Mouse (Mus musculus) liver, embryonic 12.5 days (tissue): ENCODE data around the gene Map3k4. TPM values are rescaled to one million over a fixed set of nuclear protein-coding genes. Genes with fewer than 3 reads are reported as not detected.
A peak's percentile ranks its signal among the peaks of the same experiment; 100 is the strongest.

Experiments
- ATAC-seq: fragments of 200-750 bp; cut with Nextera tagmentation; 2 replicates; pipeline ENCODE4 v1.8.0; 2017; ENCODE audit warnings: moderate number of reproducible peaks, mild to moderate bottlenecking, moderate library complexity
- H3K27ac ChIP-seq: fragments of 300-500 bp; sonication (generic); 2 replicates; pipeline ENCODE4 v1.5.1; 2016; ENCODE audit warnings: mild to moderate bottlenecking
- H3K27me3 ChIP-seq: fragments of 300-500 bp; sonication (generic); replicated peaks from 2 replicates; pipeline ENCODE4 v1.6.1; 2016; ENCODE audit warnings: mild to moderate bottlenecking, moderate library complexity
- H3K36me3 ChIP-seq: fragments of 300-500 bp; sonication (generic); 2 replicates; pipeline ENCODE4 v1.6.1; 2016; ENCODE audit warnings: mild to moderate bottlenecking, moderate library complexity
- H3K4me1 ChIP-seq: fragments of 300-500 bp; sonication (generic); 2 replicates; pipeline ENCODE4 v1.6.1; 2016
- H3K4me2 ChIP-seq: fragments of 300-500 bp; sonication (generic); 2 replicates; pipeline ENCODE4 v1.6.1; 2016; ENCODE audit warnings: mild to moderate bottlenecking, moderate library complexity
- H3K4me3 ChIP-seq: fragments of 300-500 bp; sonication (generic); 2 replicates; pipeline ENCODE4 v1.5.1; 2016; ENCODE audit warnings: mild to moderate bottlenecking, moderate library complexity
- H3K9ac ChIP-seq: fragments of 300-500 bp; sonication (generic); 2 replicates; pipeline ENCODE4 v1.6.1; 2016; ENCODE audit warnings: mild to moderate bottlenecking, moderate library complexity
- H3K9me3 ChIP-seq: fragments of 300-500 bp; sonication (generic); replicated peaks from 2 replicates; pipeline ENCODE4 v1.6.1; 2016; ENCODE audit warnings: mild to moderate bottlenecking, moderate library complexity
- WGBS: fragments of 180-500 bp; shearing (Covaris S2); methylation state at CpG from one replicate; pipeline ENCODE4 v1.1.7; 2016; ENCODE audit not compliant: insufficient replicate concordance; 5-methylcytosine and 5-hydroxymethylcytosine counted together
- polyA plus RNA-seq: library from polyadenylated mRNA; unstranded; fragments of >200 nt; fragmentation: Nextera tagmentation; extraction: Ambion mirVana; gene quantifications from 2 replicates; pipeline ENCODE4 v1.2.1, GENCODE M21; 2016

Gene Map3k4
- polyA plus RNA-seq, 1 experiment from 2014 or later, result 24.2 TPM

DNA sequence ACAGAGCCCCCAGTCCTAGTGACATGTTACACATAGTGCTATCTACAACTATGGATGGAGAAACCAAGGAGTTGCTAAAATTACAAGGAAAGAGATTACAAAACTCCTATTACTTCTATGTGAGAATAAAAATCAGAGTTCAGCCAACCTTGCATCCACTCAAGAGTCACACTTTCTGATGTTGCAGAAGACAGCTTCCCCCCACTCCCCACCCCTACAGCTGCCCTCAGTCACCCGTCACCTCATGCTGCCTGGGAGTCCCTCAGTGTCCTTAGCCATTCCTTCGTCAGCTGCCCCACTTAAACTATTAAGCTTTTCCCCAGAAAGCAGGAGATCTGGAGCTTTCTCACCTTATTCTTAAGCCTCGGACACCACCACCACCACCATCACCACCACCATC is 54.3 kb downstream of the Map3k4 start:
- Histone ChIP-seq H3K27ac (no peak overlapping the region), H3K9me3 (no peaks in the 10 kb centered on the region), H3K4me1 (peaks cover 13% of the 10 kb centered on the region), H3K9ac (no peak overlapping the region), H3K27me3 (no peaks in the 10 kb centered on the region), H3K36me3 (peaks cover 21% of the 10 kb centered on the region), H3K4me3 (no peak overlapping the region), H3K4me2 (no peak overlapping the region)
- no peak for ATAC-seq
- WGBS, result 78% methylated on average over 3 of the region's 3 CpGs

- Histone ChIP-seq H3K36me3 (peaks cover 26% of the 10 kb centered on the region), H3K4me3 (no peak overlapping the region), H3K27me3 (no peaks in the 10 kb centered on the region), H3K27ac (no peak overlapping the region), H3K4me1 (peaks cover 13% of the 10 kb centered on the region), H3K9ac (no peak overlapping the region), H3K4me2 (no peak overlapping the region), H3K9me3 (no peaks in the 10 kb centered on the region)
- no peak for ATAC-seq
- 82% methylated on average over 13 of the region's 13 CpGs for WGBS
Measured at GRCm38 (mm10) chr17:12263787-12264186, 54.8 kb downstream of the Map3k4 start.

DNA sequence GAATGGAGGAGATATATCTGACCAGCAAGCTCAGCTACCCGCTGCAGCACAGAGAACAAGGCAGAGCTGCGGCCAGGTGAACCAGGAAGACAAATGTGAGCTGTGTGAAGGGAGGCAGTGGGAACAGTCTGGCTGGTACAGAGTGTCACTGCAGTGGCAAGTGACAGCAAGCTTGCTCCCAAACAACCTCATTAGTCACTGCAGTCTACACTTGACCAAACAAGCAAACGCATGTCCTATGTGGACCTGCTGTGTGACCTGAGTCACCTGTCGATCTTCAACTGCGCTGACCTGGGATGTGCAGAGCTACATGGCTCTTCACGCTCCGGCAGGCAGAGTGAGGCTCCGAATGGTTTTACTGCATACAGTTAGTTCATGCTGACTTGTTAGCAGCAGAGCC is 55.7 kb downstream of the Map3k4 start:
- Histone ChIP-seq H3K9me3 (no peaks in the 10 kb centered on the region), H3K9ac (no peak overlapping the region), H3K4me2 (no peak overlapping the region), H3K27ac (no peak overlapping the region), H3K27me3 (no peaks in the 10 kb centered on the region), H3K4me3 (no peak overlapping the region), H3K36me3 (peaks cover 35% of the 10 kb centered on the region), H3K4me1 (peaks cover 13% of the 10 kb centered on the region)
- ATAC-seq, result no peak
- 87% methylated on average over 8 of the region's 8 CpGs for WGBS

DNA sequence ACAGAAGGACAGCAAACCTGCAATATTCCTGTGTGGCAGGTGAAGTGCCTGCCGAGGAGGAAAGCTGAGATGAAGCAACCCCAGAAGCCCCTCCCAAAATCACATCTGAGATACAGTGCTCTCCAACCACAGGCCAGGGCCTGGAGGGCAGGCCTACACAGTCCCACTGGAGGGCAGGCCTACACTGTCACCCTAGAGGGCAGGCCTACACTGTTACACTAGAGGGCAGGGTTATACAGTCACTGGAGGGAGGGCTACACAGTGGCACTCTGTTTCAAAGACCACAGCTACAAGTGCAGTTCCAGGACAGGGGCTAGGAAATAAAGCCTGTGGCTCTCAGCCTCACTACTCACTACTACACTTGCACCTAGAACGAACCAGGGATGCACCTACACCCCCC is 56.7 kb downstream of the Map3k4 start:
- Histone ChIP-seq H3K4me1 (peaks cover 13% of the 10 kb centered on the region), H3K4me2 (no peak overlapping the region), H3K27me3 (no peaks in the 10 kb centered on the region), H3K4me3 (no peak overlapping the region), H3K9me3 (no peaks in the 10 kb centered on the region), H3K9ac (no peak overlapping the region), H3K36me3 (peaks cover 45% of the 10 kb centered on the region), H3K27ac (no peak overlapping the region)
- ATAC-seq, result peak; percentile 74
- 58% methylated on average over 2 of the region's 2 CpGs for WGBS

GRCm38 (mm10) chr17:12261376-12261775 is 57.2 kb downstream of the Map3k4 start:
- WGBS, result 83% methylated on average over 7 of the region's 7 CpGs
- Histone ChIP-seq H3K4me3 (no peak overlapping the region), H3K9me3 (no peaks in the 10 kb centered on the region), H3K4me2 (no peak overlapping the region), H3K4me1 (peaks cover 8% of the 10 kb centered on the region), H3K27ac (no peak overlapping the region), H3K27me3 (no peaks in the 10 kb centered on the region), H3K9ac (no peak overlapping the region), H3K36me3 (peaks cover 50% of the 10 kb centered on the region)
- ATAC-seq, result no peak

GRCm38 (mm10) chr17:12259957-12260356 is 58.6 kb downstream of the Map3k4 start:
- 85% methylated on average over 8 of the region's 8 CpGs for WGBS
- no peak for ATAC-seq
- no peak overlapping the region for H3K9ac ChIP-seq

DNA sequence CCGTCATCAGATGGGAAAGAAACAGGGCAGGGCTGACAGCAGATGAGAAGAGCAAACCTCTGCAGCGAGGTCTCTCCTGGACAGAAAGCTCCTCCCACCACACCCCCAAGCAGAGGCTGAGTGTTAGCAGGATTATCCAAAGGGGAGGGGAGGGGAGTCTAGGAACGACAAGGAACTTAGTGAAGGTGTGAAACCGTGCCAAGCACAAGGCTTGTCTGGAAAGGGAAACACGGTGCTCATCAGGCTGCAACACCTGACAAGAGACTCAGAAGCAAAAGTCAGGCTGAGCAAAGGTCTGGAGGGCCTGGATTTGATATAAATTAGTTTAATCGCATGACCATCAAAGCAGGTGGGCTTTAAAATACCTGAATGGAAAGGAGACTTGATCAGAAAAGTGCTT is 60.1 kb downstream of the Map3k4 start:
- Histone ChIP-seq H3K4me1 (no peaks in the 10 kb centered on the region), H3K27me3 (no peaks in the 10 kb centered on the region), H3K9ac (no peak overlapping the region), H3K4me2 (no peak overlapping the region), H3K36me3 (peaks cover 78% of the 10 kb centered on the region), H3K9me3 (no peaks in the 10 kb centered on the region), H3K27ac (no peak overlapping the region), H3K4me3 (no peak overlapping the region)
- ATAC-seq, result no peak
- WGBS, result 71% methylated on average over 6 of the region's 6 CpGs

More at GRCm38 (mm10) chr17:12259957-12260356, 58.6 kb downstream of the Map3k4 start:
- no peaks in the 10 kb centered on the region for H3K4me1 ChIP-seq
- no peak overlapping the region for H3K4me3 ChIP-seq
- no peaks in the 10 kb centered on the region for H3K27me3 ChIP-seq
- no peaks in the 10 kb centered on the region for H3K9me3 ChIP-seq
- H3K4me2 ChIP-seq, result no peak overlapping the region
- H3K27ac ChIP-seq, result no peak overlapping the region
- peaks cover 64% of the 10 kb centered on the region for H3K36me3 ChIP-seq

DNA sequence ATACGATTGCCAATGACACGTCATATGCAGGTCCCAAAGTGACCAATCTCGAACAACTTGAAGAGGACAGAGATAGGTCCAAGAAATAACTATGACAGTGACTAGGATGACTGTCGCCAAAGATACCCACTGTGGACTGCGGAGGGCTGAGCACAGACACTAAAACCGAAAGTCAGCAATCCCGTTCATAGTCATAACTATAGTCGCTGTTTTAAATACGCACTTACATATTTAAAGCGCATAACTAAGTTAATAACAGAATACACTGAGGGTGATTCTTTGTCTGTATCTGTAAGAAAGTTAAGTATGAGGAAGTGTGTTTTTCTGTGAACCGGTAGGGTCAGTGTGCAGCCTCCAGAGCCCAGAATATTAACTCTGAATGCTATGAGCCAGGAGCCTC is 62.5 kb downstream of the Map3k4 start:
- H3K9ac ChIP-seq, result no peak overlapping the region
- H3K27ac ChIP-seq, result no peak overlapping the region
- H3K4me1 ChIP-seq, result no peaks in the 10 kb centered on the region
- WGBS, result 87% methylated on average over 11 of the region's 11 CpGs
- no peak overlapping the region for H3K4me3 ChIP-seq
- H3K4me2 ChIP-seq, result no peak overlapping the region
- no peaks in the 10 kb centered on the region for H3K27me3 ChIP-seq
- H3K9me3 ChIP-seq, result peaks cover 13% of the 10 kb centered on the region
- H3K36me3 ChIP-seq, result peaks cover 96% of the 10 kb centered on the region
- no peak for ATAC-seq

GRCm38 (mm10) chr17:12250581-12250980 is 68.0 kb downstream of the Map3k4 start:
- Histone ChIP-seq H3K4me1 (no peaks in the 10 kb centered on the region), H3K9ac (no peak overlapping the region), H3K4me2 (no peak overlapping the region), H3K36me3 (peaks cover 86% of the 10 kb centered on the region), H3K4me3 (no peak overlapping the region), H3K27ac (no peak overlapping the region), H3K9me3 (peaks cover 17% of the 10 kb centered on the region), H3K27me3 (no peaks in the 10 kb centered on the region)
- no peak for ATAC-seq
- 91% methylated on average over 9 of the region's 9 CpGs for WGBS

DNA sequence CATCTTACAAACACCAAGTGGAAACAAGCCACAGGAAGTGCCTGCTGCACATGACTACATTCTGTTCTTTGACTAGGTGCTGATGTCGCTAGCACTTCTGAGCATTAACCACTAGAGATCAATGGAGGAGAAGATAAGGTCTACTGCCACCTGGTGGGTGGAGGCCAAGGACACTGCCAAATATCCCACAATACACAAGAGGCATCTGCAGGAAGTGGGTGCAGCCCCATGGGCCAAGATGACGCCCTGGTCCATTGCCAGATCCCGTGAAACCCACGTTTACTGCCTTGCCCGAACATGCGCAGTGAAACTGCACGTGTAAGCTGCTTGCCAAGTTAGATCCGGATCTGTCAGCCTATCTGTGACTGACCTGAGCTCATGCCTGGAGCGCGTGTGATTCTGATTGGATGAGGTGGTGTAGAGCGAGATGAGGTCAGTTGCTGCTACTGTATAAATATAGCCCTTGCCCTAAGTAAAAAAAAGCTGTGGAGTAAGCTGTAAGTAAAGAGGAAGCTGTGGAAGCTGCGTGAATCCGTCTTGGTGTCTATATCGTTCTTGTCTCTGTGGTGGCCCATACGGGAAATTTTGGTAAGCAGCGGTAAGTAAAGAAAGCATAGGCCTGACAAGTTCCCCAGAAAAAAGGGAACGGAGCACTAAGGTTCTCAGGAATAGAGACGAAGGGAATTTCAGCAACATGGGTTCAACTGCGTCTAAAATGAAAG is 68.7 kb downstream of the Map3k4 start:
- 88% methylated on average over 19 of the region's 19 CpGs for WGBS
- ATAC-seq, result no peak

GRCm38 (mm10) chr17:12240701-12241100 is 77.9 kb downstream of the Map3k4 start:
- no peaks in the 10 kb centered on the region for H3K4me1 ChIP-seq
- H3K9ac ChIP-seq, result no peak overlapping the region
- peaks cover 61% of the 10 kb centered on the region for H3K36me3 ChIP-seq
- no peak overlapping the region for H3K27ac ChIP-seq
- no peaks in the 10 kb centered on the region for H3K27me3 ChIP-seq
- no peak overlapping the region for H3K4me3 ChIP-seq
- no peaks in the 10 kb centered on the region for H3K9me3 ChIP-seq
- ATAC-seq, result no peak
- WGBS, result 93% methylated on average over 3 of the region's 3 CpGs
- H3K4me2 ChIP-seq, result no peak overlapping the region

More for the DNA sequence above, 68.7 kb downstream of the Map3k4 start:
- Histone ChIP-seq H3K4me2 (no peak overlapping the region), H3K27me3 (no peaks in the 10 kb centered on the region), H3K9me3 (peaks cover 17% of the 10 kb centered on the region), H3K36me3 (peaks cover 84% of the 10 kb centered on the region), H3K4me1 (no peaks in the 10 kb centered on the region), H3K4me3 (no peak overlapping the region), H3K9ac (no peak overlapping the region), H3K27ac (no peak overlapping the region)

GRCm38 (mm10) chr17:12232724-12233123 is 85.9 kb downstream of the Map3k4 start:
- ATAC-seq, result no peak
- WGBS, result 84% methylated on average over 6 of the region's 6 CpGs
- no peak overlapping the region for H3K9ac ChIP-seq
- no peak overlapping the region for H3K4me2 ChIP-seq
- H3K4me1 ChIP-seq, result no peaks in the 10 kb centered on the region
- peaks cover 91% of the 10 kb centered on the region for H3K36me3 ChIP-seq
- no peaks in the 10 kb centered on the region for H3K27me3 ChIP-seq
- no peaks in the 10 kb centered on the region for H3K9me3 ChIP-seq
- H3K27ac ChIP-seq, result no peak overlapping the region
- no peak overlapping the region for H3K4me3 ChIP-seq

DNA sequence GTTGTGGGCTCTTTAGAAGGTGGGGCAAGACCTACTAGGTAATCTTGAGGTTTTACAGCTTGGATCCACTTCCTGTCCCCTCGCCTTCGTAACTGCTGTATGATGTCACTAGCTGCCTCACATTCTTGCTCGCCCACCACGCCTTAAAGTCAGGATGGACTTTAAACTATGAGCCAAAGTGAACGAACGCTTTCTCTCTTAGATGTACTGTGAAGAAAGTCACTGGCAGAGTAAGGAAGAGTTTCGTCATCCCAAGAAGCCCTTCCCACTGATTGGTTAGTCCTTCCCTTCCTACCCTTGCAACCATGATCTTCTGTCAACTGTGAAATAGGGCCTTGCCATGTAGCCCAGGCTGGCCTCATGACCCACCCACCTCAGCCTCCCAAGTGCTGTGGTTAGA is 87.5 kb downstream of the Map3k4 start:
- no peaks in the 10 kb centered on the region for H3K9me3 ChIP-seq
- H3K4me3 ChIP-seq, result no peak overlapping the region
- no peak overlapping the region for H3K27ac ChIP-seq
- no peak overlapping the region for H3K4me2 ChIP-seq
- no peak for ATAC-seq
- H3K4me1 ChIP-seq, result no peaks in the 10 kb centered on the region
- H3K9ac ChIP-seq, result no peak overlapping the region
- peaks cover 91% of the 10 kb centered on the region for H3K36me3 ChIP-seq
- no peaks in the 10 kb centered on the region for H3K27me3 ChIP-seq
- whole genome bisulfite sequencing, result 84% methylated on average over 7 of the region's 7 CpGs
